Mouse (Mus musculus): ENCODE measurements around the gene Pstpip1. TPM values are rescaled to one million over a fixed set of nuclear protein-coding genes. Genes with fewer than 3 reads are reported as not detected.

Gene Pstpip1
- polyA plus RNA-seq, 1 experiment = 5.0 TPM

GRCm38 (mm10) chr9:56124561-56124960 lies 34.8 kb downstream of the Pstpip1 start:
- TF ChIP-seq POLR2A (IDR thresholded peaks at IDR 0.05; ENCODE audit: borderline replicate concordance, insufficient read depth, low read length) (no peak), CTCF (IDR thresholded peaks at IDR 0.05; ENCODE audit: borderline replicate concordance, insufficient read depth, low read depth, low read length) (no peak)
- Histone ChIP-seq H3K4me3 (replicated peaks; ENCODE audit: insufficient read depth, low read depth, low read length) (no peak overlapping the region), H3K27ac (ENCODE audit: insufficient read depth, low read length) (no peak overlapping the region), H3K4me1 (ENCODE audit: control insufficient read depth, insufficient read depth, low read length) (peaks cover 31% of the 10 kb centered on the region), H3K27me3 (ENCODE audit: control insufficient read depth, insufficient read depth, low read length) (no peaks in the 10 kb centered on the region)
- 47% methylated on average over 11 of the region's 11 CpGs for WGBS
- no peak for DNase-seq

- no peak overlapping the region for H3K4me3 ChIP-seq (replicated peaks; ENCODE audit: insufficient read depth, low read depth, low read length)
- WGBS = 29% methylated on average over 16 of the region's 16 CpGs
- H3K27ac ChIP-seq (ENCODE audit: insufficient read depth, low read length) = no peak overlapping the region
- peaks cover 24% of the 10 kb centered on the region for H3K4me1 ChIP-seq (ENCODE audit: control insufficient read depth, insufficient read depth, low read length)
- H3K27me3 ChIP-seq (ENCODE audit: control insufficient read depth, insufficient read depth, low read length) = no peaks in the 10 kb centered on the region
- peak; percentile 58 to 80 for DNase-seq
- TF ChIP-seq POLR2A (IDR thresholded peaks at IDR 0.05; ENCODE audit: borderline replicate concordance, insufficient read depth, low read length) (no peak), CTCF (IDR thresholded peaks at IDR 0.05; ENCODE audit: borderline replicate concordance, insufficient read depth, low read depth, low read length) (no peak)
Observed at GRCm38 (mm10) chr9:56126453-56127173, 36.9 kb downstream of the Pstpip1 start.

GRCm38 (mm10) chr9:56128331-56128730 lies 38.6 kb downstream of the Pstpip1 start:
- 50% methylated on average over 9 of the region's 9 CpGs for whole genome bisulfite sequencing
- Histone ChIP-seq H3K27ac (ENCODE audit: insufficient read depth, low read length) (no peak overlapping the region), H3K27me3 (ENCODE audit: control insufficient read depth, insufficient read depth, low read length) (no peaks in the 10 kb centered on the region), H3K4me3 (replicated peaks; ENCODE audit: insufficient read depth, low read depth, low read length) (no peak overlapping the region), H3K4me1 (ENCODE audit: control insufficient read depth, insufficient read depth, low read length) (peaks cover 22% of the 10 kb centered on the region)
- TF ChIP-seq CTCF (IDR thresholded peaks at IDR 0.05; ENCODE audit: borderline replicate concordance, insufficient read depth, low read depth, low read length) = no peak
- DNase-seq = peak in 1 of 2 experiments; percentile 34

GRCm38 (mm10) chr9:56129951-56130350 lies 40.2 kb downstream of the Pstpip1 start:
- peaks cover 14% of the 10 kb centered on the region for H3K4me1 ChIP-seq (ENCODE audit: control insufficient read depth, insufficient read depth, low read length)
- no peak overlapping the region for H3K27ac ChIP-seq (ENCODE audit: insufficient read depth, low read length)
- no peaks in the 10 kb centered on the region for H3K27me3 ChIP-seq (ENCODE audit: control insufficient read depth, insufficient read depth, low read length)
- WGBS = 51% methylated on average over 3 of the region's 3 CpGs
- DNase-seq = no peak
- no peak for TF ChIP-seq POLR2A (IDR thresholded peaks at IDR 0.05; ENCODE audit: borderline replicate concordance, insufficient read depth, low read length)
- TF ChIP-seq CTCF (IDR thresholded peaks at IDR 0.05; ENCODE audit: borderline replicate concordance, insufficient read depth, low read depth, low read length) = no peak
- H3K4me3 ChIP-seq (replicated peaks; ENCODE audit: insufficient read depth, low read depth, low read length) = no peak overlapping the region

GRCm38 (mm10) chr9:56130536-56130935 lies 40.8 kb downstream of the Pstpip1 start:
- TF ChIP-seq POLR2A (IDR thresholded peaks at IDR 0.05; ENCODE audit: borderline replicate concordance, insufficient read depth, low read length) = no peak
- no peak for TF ChIP-seq CTCF (IDR thresholded peaks at IDR 0.05; ENCODE audit: borderline replicate concordance, insufficient read depth, low read depth, low read length)
- 53% methylated on average over 4 of the region's 4 CpGs for WGBS
- no peak overlapping the region for H3K27ac ChIP-seq (ENCODE audit: insufficient read depth, low read length)
- no peak for DNase-seq
- H3K4me3 ChIP-seq (replicated peaks; ENCODE audit: insufficient read depth, low read depth, low read length) = no peak overlapping the region
- peaks cover 14% of the 10 kb centered on the region for H3K4me1 ChIP-seq (ENCODE audit: control insufficient read depth, insufficient read depth, low read length)
- H3K27me3 ChIP-seq (ENCODE audit: control insufficient read depth, insufficient read depth, low read length) = no peaks in the 10 kb centered on the region

- no peak for DNase-seq
- H3K4me3 ChIP-seq (replicated peaks; ENCODE audit: insufficient read depth, low read depth, low read length) = no peak overlapping the region
- WGBS = 57% methylated on average over 10 of the region's 10 CpGs
- no peaks in the 10 kb centered on the region for H3K27me3 ChIP-seq (ENCODE audit: control insufficient read depth, insufficient read depth, low read length)
- no peak overlapping the region for H3K27ac ChIP-seq (ENCODE audit: insufficient read depth, low read length)
- H3K4me1 ChIP-seq (ENCODE audit: control insufficient read depth, insufficient read depth, low read length) = peaks cover 8% of the 10 kb centered on the region
- TF ChIP-seq CTCF (IDR thresholded peaks at IDR 0.05; ENCODE audit: borderline replicate concordance, insufficient read depth, low read depth, low read length) (no peak), POLR2A (IDR thresholded peaks at IDR 0.05; ENCODE audit: borderline replicate concordance, insufficient read depth, low read length) (no peak)
Observed at GRCm38 (mm10) chr9:56131813-56132525, 42.2 kb downstream of the Pstpip1 start.

- Histone ChIP-seq H3K27ac (ENCODE audit: insufficient read depth, low read length) (no peak overlapping the region), H3K4me1 (ENCODE audit: control insufficient read depth, insufficient read depth, low read length) (no peaks in the 10 kb centered on the region; the same call in 1 of the 2 replicates), H3K27me3 (ENCODE audit: control insufficient read depth, insufficient read depth, low read length) (no peaks in the 10 kb centered on the region), H3K4me3 (replicated peaks; ENCODE audit: insufficient read depth, low read depth, low read length) (no peak overlapping the region)
- 76% methylated on average over 5 of the region's 5 CpGs for WGBS
- TF ChIP-seq POLR2A (IDR thresholded peaks at IDR 0.05; ENCODE audit: borderline replicate concordance, insufficient read depth, low read length) = no peak
- TF ChIP-seq CTCF (IDR thresholded peaks at IDR 0.05; ENCODE audit: borderline replicate concordance, insufficient read depth, low read depth, low read length) = no peak
- no peak for DNase-seq
Observed at GRCm38 (mm10) chr9:56133970-56134369, 44.2 kb downstream of the Pstpip1 start.

- no peaks in the 10 kb centered on the region for H3K27me3 ChIP-seq (ENCODE audit: control insufficient read depth, insufficient read depth, low read length)
- TF ChIP-seq CTCF (IDR thresholded peaks at IDR 0.05; ENCODE audit: borderline replicate concordance, insufficient read depth, low read depth, low read length) (no peak), POLR2A (IDR thresholded peaks at IDR 0.05; ENCODE audit: borderline replicate concordance, insufficient read depth, low read length) (no peak)
- WGBS = 79% methylated on average over 4 of the region's 4 CpGs
- H3K27ac ChIP-seq (ENCODE audit: insufficient read depth, low read length) = no peak overlapping the region
- H3K4me3 ChIP-seq (replicated peaks; ENCODE audit: insufficient read depth, low read depth, low read length) = no peak overlapping the region
- no peak for DNase-seq
- no peaks in the 10 kb centered on the region; the same call in 1 of the 2 replicates for H3K4me1 ChIP-seq (ENCODE audit: control insufficient read depth, insufficient read depth, low read length)
Observed at GRCm38 (mm10) chr9:56134614-56135013, 44.9 kb downstream of the Pstpip1 start.
